Mouse (Mus musculus) heart, postnatal 0 days (tissue): ENCODE measurements around the gene Aco1. TPM values are rescaled to one million over a fixed set of nuclear protein-coding genes. Genes with fewer than 3 reads are reported as not detected.
A peak's percentile ranks its signal among the peaks of the same experiment; 100 is the strongest.

Experiments
- ATAC-seq: fragments of 200-750 bp; cut with Nextera tagmentation; 2 replicates; pipeline ENCODE4 v1.8.0; 2017; ENCODE audit warnings: low read depth, moderate number of reproducible peaks, moderate library complexity; ENCODE audit not compliant: insufficient read depth
- DNase-seq: peaks from one replicate; pipeline ENCODE4 v3.0.0-alpha.2; 2016; ENCODE audit warnings: low spot score
- H3K27ac ChIP-seq: fragments of 300-500 bp; sonication (generic); 2 replicates; pipeline ENCODE4 v1.5.1; 2014; ENCODE audit warnings: low read depth, mild to moderate bottlenecking
- H3K27me3 ChIP-seq: fragments of 300-500 bp; sonication (generic); 2 replicates; pipeline ENCODE4 v1.6.1; 2014; ENCODE audit warnings: low read length, mixed read lengths; ENCODE audit not compliant: control insufficient read depth, insufficient read depth
- H3K36me3 ChIP-seq: fragments of 300-500 bp; sonication (generic); replicated peaks from 2 replicates; pipeline ENCODE4 v1.6.1; 2014; ENCODE audit warnings: low read length, mixed read lengths; ENCODE audit not compliant: control insufficient read depth, insufficient read depth
- H3K4me1 ChIP-seq: fragments of 300-500 bp; sonication (generic); 2 replicates; pipeline ENCODE4 v1.6.1; 2014; ENCODE audit warnings: antibody characterized with exemption; ENCODE audit not compliant: control insufficient read depth, insufficient read depth
- H3K4me2 ChIP-seq: fragments of 300-500 bp; sonication (generic); 2 replicates; pipeline ENCODE4 v1.6.1; 2014; ENCODE audit warnings: low read depth, mild to moderate bottlenecking, low read length, moderate library complexity
- H3K4me3 ChIP-seq: fragments of 300-500 bp; sonication (generic); 2 replicates; pipeline ENCODE4 v1.5.1; 2014; ENCODE audit warnings: low read depth, low read length
- H3K9ac ChIP-seq: fragments of 300-500 bp; sonication (generic); replicated peaks from 2 replicates; pipeline ENCODE4 v1.6.1; 2014; ENCODE audit warnings: low read depth, low read length, mixed read lengths
- H3K9me3 ChIP-seq: fragments of 300-500 bp; sonication (generic); replicated peaks from 2 replicates; pipeline ENCODE4 v1.6.1; 2016; ENCODE audit warnings: low read length; ENCODE audit not compliant: control insufficient read depth
- CTCF ChIP-seq: IDR thresholded peaks from 2 replicates; pipeline ENCODE4 v1.5.1; 2016; ENCODE audit warnings: antibody characterized with exemption, control low read depth, low read depth
- EP300 ChIP-seq: IDR thresholded peaks from 2 replicates; pipeline ENCODE4 v1.6.1; 2016; ENCODE audit warnings: antibody characterized with exemption, low read depth
- WGBS: fragments of 180-500 bp; shearing (Covaris S2); extraction: QIAGEN DNeasy Blood & Tissue Kit; methylation state at CpG from one replicate; pipeline ENCODE4 v1.1.7; 2014; 5-methylcytosine and 5-hydroxymethylcytosine counted together
- polyA plus RNA-seq: library from polyadenylated mRNA; unstranded; fragments of >200 nt; fragmentation: Nextera tagmentation; extraction: Ambion mirVana; gene quantifications from 2 replicates; pipeline ENCODE4 v1.2.1, GENCODE M21; 2015
- total RNA-seq: library from RNA; depleted of rRNA; stranded (reverse); fragments of >200 nt; gene quantifications from 2 replicates; pipeline ENCODE4 v1.2.3, GENCODE M21; 2014; ENCODE audit warnings: low replicate concordance; rRNA removed

Gene Aco1
- total RNA-seq (42.6 and 51.0 TPM in 2 replicates), polyA plus RNA-seq (26.7 and 28.0 TPM in 2 replicates)

GRCm38 (mm10) chr4:40142743-40143532 is at the start of gene Aco1:
Aco1 (plus strand) TSS chr4:40143081.
- peak; percentile 95 for ATAC-seq
- Histone ChIP-seq H3K4me3 (peak within 1 kb of the TSS; percentile 91), H3K4me2 (peak within 1 kb of the TSS; percentile 95), H3K27me3 (no peaks in the 10 kb centered on the region), H3K4me1 (peaks cover 14% of the 10 kb centered on the region), H3K9ac (peak within 1 kb of the TSS; percentile 91), H3K9me3 (no peaks in the 10 kb centered on the region), H3K27ac (peak within 1 kb of the TSS; percentile 91), H3K36me3 (no peaks in the 10 kb centered on the region)
- WGBS, result 1% methylated on average over 46 of the region's 46 CpGs
- no peak for TF ChIP-seq EP300
- TF ChIP-seq CTCF, result no peak
- DNase-seq, result peak; percentile 96

GRCm38 (mm10) chr4:40094974-40095373 is 47.9 kb upstream of the Aco1 start:
- no peak overlapping the region for H3K4me3 ChIP-seq
- no peaks in the 10 kb centered on the region for H3K36me3 ChIP-seq
- DNase-seq (no peak), ATAC-seq (no peak)
- no peak overlapping the region for H3K27ac ChIP-seq
- H3K4me2 ChIP-seq, result no peak overlapping the region
- no peaks in the 10 kb centered on the region for H3K27me3 ChIP-seq
- WGBS, result 66% methylated on average over 2 of the region's 2 CpGs
- no peak for TF ChIP-seq CTCF
- TF ChIP-seq EP300, result no peak
- H3K9ac ChIP-seq, result no peak overlapping the region
- no peaks in the 10 kb centered on the region for H3K4me1 ChIP-seq
- no peaks in the 10 kb centered on the region for H3K9me3 ChIP-seq

GRCm38 (mm10) chr4:40102996-40103395 is 39.9 kb upstream of the Aco1 start:
- no peaks in the 10 kb centered on the region for H3K4me1 ChIP-seq
- H3K4me2 ChIP-seq, result no peak overlapping the region
- TF ChIP-seq EP300 (no peak), CTCF (no peak)
- 77% methylated on average over 1 of the region's 1 CpGs for WGBS
- H3K9me3 ChIP-seq, result peaks cover 4% of the 10 kb centered on the region; the same call in 1 of the 2 replicates
- H3K4me3 ChIP-seq, result no peak overlapping the region
- H3K27ac ChIP-seq, result no peak overlapping the region
- no peaks in the 10 kb centered on the region for H3K27me3 ChIP-seq
- no peak overlapping the region for H3K9ac ChIP-seq
- no peaks in the 10 kb centered on the region for H3K36me3 ChIP-seq
- ATAC-seq, result no peak
- no peak for DNase-seq

- TF ChIP-seq EP300 (no peak), CTCF (no peak)
- no peak overlapping the region for H3K27ac ChIP-seq
- H3K4me2 ChIP-seq, result no peak overlapping the region
- H3K4me1 ChIP-seq, result no peaks in the 10 kb centered on the region
- H3K9ac ChIP-seq, result no peak overlapping the region
- ATAC-seq (no peak), DNase-seq (no peak)
- 49% methylated on average over 8 of the region's 8 CpGs for WGBS
- no peak overlapping the region for H3K4me3 ChIP-seq
- H3K27me3 ChIP-seq, result no peaks in the 10 kb centered on the region
- peaks cover 4% of the 10 kb centered on the region; the same call in 1 of the 2 replicates for H3K9me3 ChIP-seq
- no peaks in the 10 kb centered on the region for H3K36me3 ChIP-seq
Measured at GRCm38 (mm10) chr4:40106004-40106536, 36.8 kb upstream of the Aco1 start.

GRCm38 (mm10) chr4:40108030-40108429 is 34.9 kb upstream of the Aco1 start:
- no peak for ATAC-seq

More at GRCm38 (mm10) chr4:40108030-40108429, 34.9 kb upstream of the Aco1 start:
- no peak for DNase-seq
- no peak for TF ChIP-seq CTCF
- TF ChIP-seq EP300, result no peak
- Histone ChIP-seq H3K27me3 (no peaks in the 10 kb centered on the region), H3K9ac (no peak overlapping the region), H3K4me1 (no peaks in the 10 kb centered on the region), H3K4me2 (no peak overlapping the region), H3K9me3 (peaks cover 4% of the 10 kb centered on the region; the same call in 1 of the 2 replicates), H3K36me3 (no peaks in the 10 kb centered on the region), H3K27ac (no peak overlapping the region), H3K4me3 (no peak overlapping the region)
- 86% methylated on average over 4 of the region's 4 CpGs for WGBS
